Mouse (Mus musculus) heart, postnatal 0 days (tissue): Measurements from ENCODE around the gene Cblc.

ENCODE experiments used
- CTCF ChIP-seq: IDR thresholded peaks from 2 replicates; pipeline ENCODE4 v1.5.1; 2016; ENCODE audit warnings: antibody characterized with exemption, control low read depth, low read depth
- EP300 ChIP-seq: IDR thresholded peaks from 2 replicates; pipeline ENCODE4 v1.6.1; 2016; ENCODE audit warnings: antibody characterized with exemption, low read depth

GRCm38 (mm10) chr7:19840371-19840770 is 43.8 kb upstream of the Cblc start:
- TF ChIP-seq EP300 (no peak), CTCF (no peak)
